Mouse (Mus musculus) myocyte (in vitro differentiated cells): Measurements from ENCODE around the gene Snx1.

ENCODE experiments used
- E2F4 ChIP-seq: IDR thresholded peaks from one replicate; pipeline ENCODE4 v1.6.1; 2011; ENCODE audit warnings: mild to moderate bottlenecking, control low read depth, moderate library complexity; ENCODE audit not compliant: insufficient read depth
- MAX ChIP-seq: IDR thresholded peaks from one replicate; pipeline ENCODE4 v1.6.1; 2011; ENCODE audit warnings: low read depth, mild to moderate bottlenecking, control low read depth
- MYOD1 ChIP-seq, 3 experiments: IDR thresholded peaks; one replicate each; pipeline ENCODE4 v1.6.1; 2011; ENCODE audit warnings: control low read depth in 2 of 3, low read depth in 2 of 3, mild to moderate bottlenecking in 2 of 3, moderate library complexity in 1 of 3; ENCODE audit not compliant: insufficient read length in 2 of 3, control insufficient read depth in 1 of 3
- POLR2A ChIP-seq: IDR thresholded peaks from one replicate; pipeline ENCODE4 v1.6.1; 2011; ENCODE audit warnings: low read depth, mild to moderate bottlenecking, control low read depth, moderate library complexity; ENCODE audit not compliant: insufficient read length
- REST ChIP-seq: IDR thresholded peaks from one replicate; pipeline ENCODE4 v1.6.1; 2011; ENCODE audit warnings: mild to moderate bottlenecking, control low read depth, moderate library complexity; ENCODE audit not compliant: insufficient read depth, insufficient read length
- TCF12 ChIP-seq: IDR thresholded peaks from one replicate; pipeline ENCODE4 v1.6.1; 2011; ENCODE audit warnings: mild to moderate bottlenecking, control low read depth; ENCODE audit not compliant: poor library complexity, insufficient read depth, severe bottlenecking
- USF1 ChIP-seq: IDR thresholded peaks from one replicate; pipeline ENCODE4 v1.6.1; 2011; ENCODE audit warnings: low read depth, mild to moderate bottlenecking, control low read depth, moderate library complexity

DNA sequence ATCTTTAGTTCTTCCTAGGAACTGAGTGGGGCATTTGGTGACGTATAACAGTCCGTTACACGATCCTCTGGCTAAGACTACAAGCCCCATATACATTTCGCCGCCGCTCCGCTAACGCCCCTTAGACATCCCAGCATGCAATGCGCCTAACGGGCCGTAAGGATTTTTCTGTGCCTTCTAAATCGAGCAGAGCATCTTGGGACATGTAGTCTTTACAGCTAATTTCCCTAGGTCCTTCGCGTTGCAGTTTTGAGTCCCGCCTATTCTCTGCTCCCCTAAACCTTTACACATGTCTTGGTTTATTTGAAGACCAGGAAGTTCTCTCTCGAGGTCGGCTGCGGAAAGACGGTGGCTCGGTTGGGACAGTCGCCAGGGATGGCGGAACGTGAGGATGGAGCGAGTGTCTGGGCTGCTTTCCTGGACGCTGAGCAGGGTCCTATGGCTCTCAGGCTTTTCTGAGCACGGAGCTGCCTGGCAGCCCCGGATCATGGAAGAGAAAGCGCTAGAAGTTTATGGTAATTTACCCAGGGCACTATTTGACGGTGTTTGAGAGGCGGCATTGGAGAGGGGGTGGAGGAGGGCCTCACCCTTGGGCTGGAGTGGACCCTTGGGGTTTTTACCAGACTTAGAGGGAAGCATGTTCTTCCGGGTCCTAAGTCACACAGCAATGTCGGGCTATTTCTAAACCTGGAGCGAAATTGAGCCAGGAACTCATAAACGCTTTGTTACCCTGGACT is at the start of gene Snx1, which contains the start of gene Ciao2a:
- TF ChIP-seq REST (no peak), POLR2A (peak; percentile 55), MYOD1 (IDR thresholded peaks at IDR 0.05; ENCODE audit: control insufficient read depth in 1 of 3, insufficient read length in 2 of 3, low read depth in 2 of 3) (no peak), E2F4 (no peak), USF1 (no peak), MAX (peak; percentile 89), TCF12 (no peak)
